Mouse (Mus musculus): ENCODE data around the gene Gm28053.
"Not testable (repeated sequence)": the region's sequence is repeated elsewhere in the genome, so short reads cannot be mapped to it uniquely, and the experiment has no call there.

The Gm28053 gene

DNA sequence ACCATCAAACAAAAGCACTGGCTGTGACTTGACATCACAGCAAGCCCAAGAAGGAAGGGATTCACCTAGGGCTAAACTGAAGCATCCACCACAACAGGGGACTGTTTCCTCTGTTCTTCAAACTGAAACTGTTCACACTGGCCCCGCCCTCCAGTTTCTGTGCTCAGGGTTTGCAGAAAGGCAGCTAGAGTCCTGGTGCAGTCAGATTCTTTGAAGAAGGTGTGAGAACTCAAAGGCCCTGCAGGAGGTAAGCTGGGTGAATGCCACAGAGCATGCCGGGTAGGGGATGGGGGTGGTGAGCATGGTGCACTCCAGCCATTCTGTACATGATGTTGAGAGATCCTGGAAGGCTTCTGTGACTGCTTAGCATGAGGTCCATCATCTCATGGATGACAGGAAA lies at the start of gene Gm28053, which contains the start of gene Gimap7:
Gm28053 (plus strand) TSS at position 153 of the 400 bp plus-strand sequence.
Gimap7 (plus strand) TSS at position 167 of the 400 bp plus-strand sequence.
- DNase-seq (ENCODE audit: low read depth, low spot score) = peak; percentile 24

DNA sequence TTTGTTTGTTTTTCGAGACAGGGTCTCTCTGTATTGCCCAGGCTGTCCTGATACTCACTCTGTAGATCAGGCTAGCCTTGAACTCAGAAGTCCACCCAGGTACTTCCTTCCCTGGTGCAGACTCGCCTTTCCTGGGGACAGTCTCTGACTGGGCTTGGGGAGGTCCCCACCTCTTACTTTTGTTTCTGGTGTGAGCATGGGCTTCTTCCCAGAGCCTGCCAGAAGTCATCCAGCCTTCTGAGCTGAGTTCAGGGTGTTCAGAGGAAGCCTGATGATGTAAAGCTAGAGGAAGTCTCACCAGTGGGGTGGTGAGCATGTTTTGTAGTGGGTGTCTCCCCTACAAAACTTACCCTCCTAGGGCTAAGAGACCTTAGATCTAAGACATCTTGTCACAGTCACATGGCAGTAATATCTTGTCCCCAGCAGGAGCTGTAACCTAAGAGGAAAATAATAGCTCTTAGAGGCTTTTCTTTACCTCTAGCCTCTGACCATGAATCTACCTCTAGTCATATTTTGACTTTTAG lies 48.9 kb upstream of the Gm28053 start:
- DNase-seq (ENCODE audit: low read depth, low spot score) = no peak

DNA sequence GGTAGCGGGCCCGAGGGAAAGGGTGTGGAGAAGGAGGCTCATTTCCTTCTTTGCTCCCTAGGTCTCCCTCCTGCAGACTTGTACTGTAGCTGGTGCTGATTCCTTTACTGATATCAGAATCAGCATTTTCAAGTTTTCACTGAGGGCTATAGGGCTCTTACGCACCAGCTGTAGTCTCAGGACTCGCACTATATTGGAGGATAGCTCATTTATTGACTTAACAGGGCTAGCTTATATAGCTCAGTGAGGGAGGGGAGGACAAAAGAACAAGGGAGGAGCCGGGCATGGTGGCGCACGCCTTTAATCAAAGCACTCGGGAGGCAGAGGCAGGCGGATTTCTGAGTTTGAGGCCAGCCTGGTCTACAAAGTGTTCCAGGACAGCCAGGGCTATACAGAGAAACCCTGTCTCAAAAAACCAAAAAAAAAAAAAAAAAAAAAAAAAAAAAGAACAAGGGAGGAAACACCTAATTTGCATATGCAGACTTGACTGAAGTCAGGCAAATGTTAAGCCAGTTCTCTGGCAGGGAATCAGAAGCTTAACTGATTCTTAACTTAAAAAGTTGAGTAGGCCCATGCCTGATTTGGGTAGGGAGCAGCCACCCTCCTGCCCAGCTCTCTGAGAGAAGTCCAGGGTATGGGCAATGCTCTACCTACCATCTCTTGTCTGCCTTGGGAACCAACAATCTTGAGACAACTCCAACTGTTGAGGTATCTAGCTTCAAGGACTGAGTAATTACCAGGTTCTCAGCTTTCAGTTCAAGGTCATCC lies 43.9 kb upstream of the Gm28053 start:
- DNase-seq (ENCODE audit: low read depth, low spot score) = peak; percentile 17

DNA sequence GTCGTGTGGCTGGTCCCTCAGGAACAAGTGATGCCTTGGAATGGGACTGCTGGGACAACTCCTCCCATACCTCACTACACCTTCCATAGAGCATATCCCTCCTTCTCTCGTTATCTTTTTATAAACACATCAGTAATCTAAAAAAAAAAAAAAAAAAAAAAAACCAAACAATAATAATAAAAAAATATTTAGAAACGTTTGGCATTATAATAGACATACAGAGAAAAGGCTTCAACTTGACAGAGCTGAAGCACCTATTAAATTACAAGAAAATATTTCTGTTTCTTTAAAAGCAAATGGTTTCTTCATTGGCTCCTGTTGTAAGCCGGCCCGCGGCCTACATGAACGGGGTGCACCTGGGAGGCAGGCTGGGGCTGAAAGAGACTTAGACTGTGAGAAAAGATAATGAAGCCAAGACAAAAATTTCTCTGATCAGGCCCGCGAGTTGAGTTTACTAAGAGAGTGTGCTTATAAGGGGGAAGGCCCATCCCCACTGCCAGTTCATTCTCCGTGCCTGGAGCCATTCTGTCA lies 42.9 kb upstream of the Gm28053 start:
- DNase-seq (ENCODE audit: low read depth, low spot score) = no peak

- DNase-seq (ENCODE audit: low read depth, low spot score) = peak; percentile 78
Observed at GRCm38 (mm10) chr6:48675931-48676859, 42.2 kb upstream of the Gm28053 start, which contains the start of gene Gimap9. Gene Gimap9 (plus strand): TSS chr6:48676129.

GRCm38 (mm10) chr6:48676860-48677415 lies 41.5 kb upstream of the Gm28053 start:
- DNase-seq (ENCODE audit: low read depth, low spot score) = no peak

GRCm38 (mm10) chr6:48677492-48678345 lies 40.7 kb upstream of the Gm28053 start:
- no peak for DNase-seq (ENCODE audit: low read depth, low spot score)

DNA sequence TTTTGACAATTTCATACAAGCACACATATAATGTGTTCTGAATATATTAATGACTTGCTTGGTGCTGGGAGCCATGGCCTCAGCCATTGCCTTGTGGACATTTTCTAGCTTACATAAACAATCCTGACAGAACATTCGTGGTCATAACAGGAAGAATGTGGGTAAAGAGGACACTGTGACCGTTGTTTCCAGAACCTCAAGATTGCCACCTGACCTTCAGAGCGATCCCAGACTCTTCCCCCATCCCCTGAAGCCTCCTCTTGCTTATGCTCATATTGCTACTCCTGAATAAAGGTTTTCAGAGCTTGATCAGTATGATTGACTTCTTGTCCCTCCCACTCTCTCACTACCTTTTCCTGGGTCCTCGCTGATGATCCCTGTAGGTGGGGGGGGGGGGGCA lies 40.0 kb upstream of the Gm28053 start:
- no peak for DNase-seq (ENCODE audit: low read depth, low spot score)

GRCm38 (mm10) chr6:48679701-48680100 lies 38.7 kb upstream of the Gm28053 start:
- no peak for DNase-seq (ENCODE audit: low read depth, low spot score)

DNA sequence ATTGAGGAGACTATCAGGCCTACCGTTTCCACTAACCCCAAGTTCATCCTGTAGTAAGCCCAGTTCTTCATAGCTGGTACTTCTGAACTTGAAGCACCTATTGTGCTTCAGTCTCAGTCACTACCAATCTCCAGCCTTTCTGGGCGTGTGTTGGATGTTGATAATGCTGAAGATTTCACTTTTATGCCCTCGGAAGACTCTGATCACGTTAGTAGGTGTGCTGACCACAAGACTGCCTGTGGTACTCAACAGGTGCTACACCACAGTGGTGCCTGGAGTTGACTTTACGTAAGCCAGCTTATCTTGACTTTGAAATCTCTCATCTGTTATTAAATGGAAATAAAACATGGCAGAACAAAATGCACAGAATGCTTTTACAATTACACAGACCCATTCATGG lies 38.0 kb upstream of the Gm28053 start:
- no peak for DNase-seq (ENCODE audit: low read depth, low spot score)

DNA sequence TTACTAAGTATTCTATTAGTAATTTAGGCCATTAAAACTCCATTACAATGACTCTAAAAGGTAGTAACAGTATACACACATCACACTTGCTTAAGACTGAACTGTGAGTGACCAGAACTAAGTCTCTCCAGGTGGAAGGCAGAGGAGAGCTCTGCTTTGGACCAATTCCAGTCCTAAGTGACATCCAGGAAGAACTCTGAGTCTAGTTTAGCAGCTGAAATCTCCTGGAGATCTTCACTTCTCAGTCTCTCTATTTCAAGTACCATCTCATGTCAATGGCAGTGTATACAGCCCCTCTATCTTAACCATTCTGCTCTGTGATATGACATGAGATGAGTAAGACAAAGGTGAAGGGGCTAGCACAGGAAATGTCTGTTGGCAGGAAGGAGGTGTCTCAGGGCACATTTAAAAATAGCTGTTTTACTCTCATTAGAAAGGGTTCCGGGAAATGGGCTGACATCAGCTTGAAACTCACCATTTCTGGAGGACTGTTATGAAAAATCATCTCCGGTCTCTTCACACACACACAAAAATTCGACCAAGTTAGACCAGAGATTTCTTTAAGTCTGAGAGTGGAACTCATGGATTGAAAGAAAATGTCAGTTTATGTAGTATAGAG lies 36.8 kb upstream of the Gm28053 start:
- no peak for DNase-seq (ENCODE audit: low read depth, low spot score)

- DNase-seq (ENCODE audit: low read depth, low spot score) = no peak
Observed at GRCm38 (mm10) chr6:48682271-48682670, 36.1 kb upstream of the Gm28053 start.

GRCm38 (mm10) chr6:48683263-48683821 lies 35.1 kb upstream of the Gm28053 start:
- DNase-seq (ENCODE audit: low read depth, low spot score) = not testable (repeated sequence)

GRCm38 (mm10) chr6:48684319-48684718 lies 34.1 kb upstream of the Gm28053 start, which contains the start of gene Gimap4:
Gene Gimap4 (plus strand): TSS chr6:48684549.
- no peak for DNase-seq (ENCODE audit: low read depth, low spot score)

GRCm38 (mm10) chr6:48684806-48685205 lies 33.6 kb upstream of the Gm28053 start:
- no peak for DNase-seq (ENCODE audit: low read depth, low spot score)

GRCm38 (mm10) chr6:48685251-48685650 lies 33.2 kb upstream of the Gm28053 start:
- no peak for DNase-seq (ENCODE audit: low read depth, low spot score)

- DNase-seq (ENCODE audit: low read depth, low spot score) = no peak
Observed at GRCm38 (mm10) chr6:48685694-48686665, 32.4 kb upstream of the Gm28053 start.

GRCm38 (mm10) chr6:48687077-48687476 lies 31.3 kb upstream of the Gm28053 start:
- DNase-seq (ENCODE audit: low read depth, low spot score) = no peak

DNA sequence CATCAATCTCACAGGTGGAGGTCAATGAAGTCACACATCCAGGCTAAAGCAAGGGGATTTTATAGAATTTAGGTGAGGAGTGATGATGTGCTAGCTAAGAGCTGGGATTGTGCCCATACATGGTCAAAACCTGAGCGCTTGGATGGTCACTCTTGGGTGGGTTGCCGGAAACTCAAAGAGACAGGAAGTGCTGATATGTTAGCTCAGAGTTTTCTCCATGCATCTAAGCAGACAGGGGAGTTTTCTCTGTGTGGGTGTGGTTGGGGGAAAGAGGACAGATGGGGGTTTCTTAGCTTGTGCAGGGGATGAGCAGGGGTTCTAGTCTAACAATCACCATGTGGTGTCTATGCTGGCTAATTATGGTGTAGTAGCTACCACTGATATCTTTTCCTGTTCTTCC lies 29.1 kb upstream of the Gm28053 start:
- no peak for DNase-seq (ENCODE audit: low read depth, low spot score)
